Mouse (Mus musculus) urinary bladder, postnatal 36 days (tissue): ENCODE data around the gene Myo1d.
A peak's percentile ranks its signal among the peaks of the same experiment; 100 is the strongest.

Experiments used
- DNase-seq, 2 experiments: peaks; one replicate each; pipeline ENCODE4 v3.0.0; 2022; ENCODE audit warnings: low spot score in 2 of 2, mixed read lengths in 1 of 2

Gene Myo1d

DNA sequence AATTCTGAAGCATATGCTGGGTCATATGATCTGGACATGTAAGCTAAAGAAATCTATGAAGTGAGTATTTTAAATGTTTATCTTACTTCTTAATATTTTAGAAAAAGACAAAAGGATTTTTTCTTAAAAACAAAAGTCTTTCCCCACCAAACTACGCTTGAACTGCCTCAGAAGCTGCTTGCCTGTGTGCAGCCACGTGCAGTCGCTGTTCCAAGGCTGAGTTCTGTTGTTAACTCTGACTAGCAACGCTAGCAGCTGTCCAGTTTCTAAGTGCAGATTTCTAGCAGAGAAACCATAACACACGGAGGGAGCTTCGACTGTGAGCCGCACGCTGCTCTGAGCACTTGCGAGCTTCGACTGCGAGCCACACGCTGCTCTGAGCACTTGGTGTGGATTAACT, 55.1 kb downstream of the Myo1d start:
- DNase-seq = no peak

DNA sequence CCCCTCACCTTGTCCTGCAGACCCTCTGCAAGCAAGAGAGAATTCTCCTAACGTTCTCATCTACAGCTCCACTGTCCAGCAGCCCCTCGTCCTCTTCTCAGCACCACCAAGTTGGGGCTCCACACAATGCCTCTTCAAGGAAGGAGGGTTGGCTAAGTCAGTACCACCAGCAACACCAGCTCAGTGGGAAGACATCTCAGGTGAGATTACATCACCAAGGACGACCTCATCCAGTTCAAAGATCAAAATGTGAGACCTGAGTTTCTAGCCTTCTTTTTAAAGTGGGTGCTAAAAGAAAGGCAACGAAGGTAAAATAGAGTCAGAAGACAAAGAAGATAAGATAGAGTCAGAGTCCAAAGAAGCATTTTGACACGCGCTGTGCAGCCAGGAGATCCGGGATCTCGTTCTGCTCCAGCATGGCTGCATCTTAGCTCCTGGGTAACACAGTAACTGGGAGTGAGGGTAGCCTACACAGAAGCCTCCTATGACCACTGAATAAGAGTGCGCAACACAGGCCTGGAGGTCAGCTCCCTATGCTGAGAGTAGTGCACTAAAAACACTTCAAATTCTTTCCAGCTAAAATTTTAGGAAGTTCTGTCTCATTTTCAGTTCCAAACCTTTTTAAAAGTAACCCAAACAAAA, 56.3 kb downstream of the Myo1d start:
- no peak for DNase-seq

DNA sequence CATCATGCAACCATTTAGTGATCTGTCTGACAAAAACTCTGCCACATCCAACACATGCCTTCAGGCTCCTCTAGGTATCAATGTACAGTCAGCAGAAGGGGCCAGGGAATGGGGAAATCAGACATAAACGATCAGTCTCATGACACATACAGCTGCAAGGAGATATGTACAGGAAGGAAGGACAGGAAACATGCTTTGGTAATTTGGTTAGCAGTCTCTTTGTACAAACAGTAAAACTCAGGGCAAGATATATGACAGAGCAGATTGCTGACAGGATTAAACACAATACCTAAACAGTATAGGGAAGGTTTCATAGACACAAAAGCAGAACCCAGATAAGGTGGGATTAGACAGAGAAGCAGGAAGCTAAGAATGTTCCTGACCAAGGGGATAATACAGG, 60.8 kb downstream of the Myo1d start:
- DNase-seq = no peak

DNA sequence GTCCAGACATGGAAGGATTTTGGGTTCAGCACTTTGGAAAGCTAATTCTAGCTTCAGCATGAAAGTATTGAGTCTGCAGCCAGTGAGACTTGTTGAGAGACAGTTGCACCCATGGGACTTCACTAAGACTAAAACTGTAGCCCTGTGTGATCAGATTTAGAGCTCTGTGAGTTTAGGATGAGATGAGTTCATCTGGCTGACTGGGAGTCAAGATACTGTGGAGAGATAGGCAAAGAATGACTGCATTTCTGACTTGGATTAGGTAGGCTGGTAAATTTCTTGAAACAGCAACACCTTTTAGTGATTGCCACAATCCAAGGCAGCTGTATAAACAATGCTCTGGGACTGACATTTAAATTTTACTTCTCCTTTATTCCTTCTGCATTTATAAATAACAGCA, 61.8 kb downstream of the Myo1d start:
- DNase-seq = no peak

DNA sequence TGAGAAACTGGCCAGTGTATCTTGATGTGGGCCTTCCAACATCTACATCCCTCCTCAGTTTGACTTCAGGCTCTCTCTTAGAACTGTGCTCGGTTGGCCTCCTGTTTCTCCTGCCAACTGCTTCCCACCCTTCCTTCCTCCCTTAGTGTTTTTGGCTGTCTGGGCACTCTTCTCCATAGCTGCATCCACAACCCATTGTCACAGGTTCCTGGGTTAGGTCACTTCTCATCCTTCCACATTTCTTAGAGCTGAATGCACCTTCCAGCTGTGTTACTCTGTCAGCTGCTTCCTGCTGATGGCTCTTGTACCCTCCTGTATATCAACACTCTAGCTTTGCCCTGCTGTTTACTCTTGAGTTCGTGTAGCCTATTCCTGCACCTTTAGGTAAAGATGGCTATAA, 64.7 kb downstream of the Myo1d start:
- no peak for DNase-seq

DNA sequence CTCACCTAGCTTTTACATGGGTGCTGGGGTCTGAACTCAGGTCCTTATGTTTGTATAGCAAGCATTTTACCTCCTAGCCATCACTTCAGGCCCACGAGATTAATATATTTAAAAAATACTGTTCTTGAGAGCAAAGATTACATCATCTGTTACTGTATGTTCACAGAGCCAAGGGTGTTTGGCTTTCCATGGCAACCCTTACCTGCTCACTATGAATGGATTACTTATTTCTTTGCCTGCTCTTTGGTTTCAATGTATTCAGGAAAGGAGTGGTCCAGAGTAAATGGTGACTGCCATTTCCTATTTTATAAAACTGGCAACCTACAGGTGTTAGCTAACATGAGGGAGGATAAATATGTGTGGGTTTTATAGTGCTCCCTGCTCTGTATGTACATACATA, 66.1 kb downstream of the Myo1d start:
- DNase-seq = no peak

DNA sequence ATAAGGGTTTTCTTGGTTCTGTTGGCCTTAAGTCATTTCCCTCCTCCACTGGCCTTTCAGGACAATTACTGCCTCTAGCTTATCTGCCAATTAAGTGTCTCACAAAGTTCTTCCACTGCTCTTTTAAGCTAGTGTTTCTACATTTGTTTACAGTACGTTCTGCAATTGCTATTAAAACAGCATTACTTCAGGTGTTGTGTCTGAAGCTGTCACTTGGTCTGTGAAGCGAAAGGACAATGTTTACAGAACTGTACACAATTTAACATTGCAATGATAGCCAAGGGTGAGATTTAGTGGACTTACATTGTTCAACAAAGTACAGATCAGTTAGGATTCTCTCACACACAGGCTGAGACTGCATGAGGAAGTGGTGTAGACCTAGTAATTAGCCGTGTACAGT, 67.6 kb downstream of the Myo1d start:
- no peak for DNase-seq

DNA sequence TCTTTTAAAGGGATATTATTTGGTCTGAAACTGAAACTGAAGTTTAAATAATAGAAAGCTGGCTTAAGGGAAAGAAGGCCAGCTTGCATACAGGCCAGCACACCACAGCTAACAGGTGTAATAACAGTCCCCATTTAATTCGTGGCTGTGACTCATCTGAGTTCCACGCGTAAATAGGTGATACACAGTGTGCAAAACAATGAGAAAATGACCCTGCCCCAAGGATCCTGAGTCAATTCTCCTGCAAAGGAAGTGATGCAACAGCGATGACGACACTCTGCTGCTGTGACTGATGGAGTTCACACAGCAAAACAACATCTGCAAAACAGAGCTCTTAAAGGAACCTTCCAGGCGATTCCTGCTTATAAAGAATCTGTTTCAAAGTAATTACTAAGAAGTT, 68.5 kb downstream of the Myo1d start:
- DNase-seq = peak in 1 of 2 experiments; percentile 42

DNA sequence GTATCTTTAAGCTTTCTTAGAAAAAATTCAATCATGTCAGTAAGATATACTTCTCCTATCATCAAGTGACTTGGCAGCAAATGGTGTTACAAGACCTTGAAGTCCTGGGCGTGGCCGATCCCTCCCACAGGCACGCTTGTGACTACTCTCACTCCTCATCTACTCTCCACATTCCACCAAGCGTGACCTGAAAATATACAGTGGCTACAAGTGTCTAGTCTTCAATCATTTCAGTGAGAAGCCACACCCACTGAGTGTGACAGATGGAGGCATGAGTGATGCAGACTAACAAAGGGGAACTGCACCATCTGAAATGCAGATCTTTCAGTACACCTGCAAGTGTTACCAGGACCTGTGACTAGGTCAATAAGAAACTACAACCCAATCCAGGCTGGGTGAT, 79.2 kb downstream of the Myo1d start:
- no peak for DNase-seq

DNA sequence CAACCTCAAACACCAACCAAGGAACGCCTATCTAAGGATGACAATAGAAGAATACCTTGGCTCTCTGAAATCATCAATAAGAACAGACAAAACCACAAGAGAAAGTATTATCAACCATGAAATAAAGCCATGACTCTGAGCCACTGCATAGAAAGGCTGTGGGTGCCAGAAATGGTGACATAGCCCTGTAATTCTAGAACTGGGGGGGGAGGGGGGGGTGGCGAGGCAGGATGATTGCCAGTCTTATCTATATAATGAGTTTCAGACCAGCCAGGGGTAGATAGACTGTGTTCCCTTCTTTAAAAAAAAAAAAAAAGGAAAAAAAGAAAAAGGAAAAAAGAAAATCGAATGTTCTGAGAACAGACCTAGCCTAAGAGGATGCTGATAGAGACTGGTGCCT, 81.1 kb downstream of the Myo1d start:
- no peak for DNase-seq

DNA sequence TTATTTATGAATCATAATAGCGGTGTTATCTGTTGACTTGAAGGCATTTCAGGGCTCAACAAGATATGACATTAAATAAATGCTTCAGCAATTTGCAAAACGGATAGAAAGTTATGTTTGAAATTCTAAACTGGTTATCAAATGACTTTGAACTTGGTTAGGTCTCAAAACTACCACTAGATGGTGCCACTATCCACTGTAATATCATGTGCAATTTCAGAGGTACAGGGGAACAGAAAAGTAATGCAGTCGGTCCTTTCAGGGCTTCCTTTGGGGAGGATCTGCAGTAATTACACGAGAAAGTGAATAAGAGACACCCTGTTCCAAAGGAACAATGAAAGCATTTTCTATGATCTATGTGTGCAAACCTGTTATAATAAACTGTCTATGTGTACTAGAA, 83.5 kb downstream of the Myo1d start:
- DNase-seq = no peak

DNA sequence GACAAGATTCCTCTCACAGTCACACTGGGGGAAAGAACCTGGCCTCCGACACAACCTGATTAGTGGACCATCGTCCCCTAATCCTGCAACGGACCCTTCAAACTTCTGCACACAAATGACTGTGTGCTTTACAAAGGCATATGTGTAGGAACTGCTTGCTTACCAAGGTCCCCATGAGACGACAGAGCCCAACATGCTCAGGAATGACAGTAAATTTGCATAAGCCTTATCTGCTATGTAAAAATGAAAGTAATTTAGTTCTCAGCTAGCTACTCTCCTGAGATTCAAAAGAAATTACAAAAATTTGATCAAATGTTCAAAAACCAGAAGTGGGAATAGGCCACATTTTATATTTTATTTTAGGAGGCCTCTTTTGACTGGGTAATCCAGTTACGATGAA, 95.2 kb downstream of the Myo1d start:
- no peak for DNase-seq

DNA sequence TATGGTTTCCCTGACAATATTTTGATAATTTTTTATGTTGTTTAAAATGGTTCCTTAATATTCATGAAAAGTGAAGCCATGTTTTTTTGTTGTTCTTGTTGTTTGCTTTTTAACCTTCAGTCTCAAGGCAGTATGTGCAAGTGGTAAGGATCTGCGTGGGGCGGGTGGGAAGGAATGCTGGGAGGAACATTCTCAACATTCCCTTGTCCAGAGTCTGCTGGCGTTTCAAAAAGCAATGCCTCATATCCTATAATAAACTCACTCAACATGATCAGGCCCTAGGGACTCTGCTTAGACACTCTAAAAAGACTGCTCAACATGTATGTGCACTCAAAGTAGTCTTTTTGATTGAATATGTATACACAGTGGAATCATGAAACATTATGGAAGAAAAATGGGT, 97.1 kb downstream of the Myo1d start:
- DNase-seq = no peak

DNA sequence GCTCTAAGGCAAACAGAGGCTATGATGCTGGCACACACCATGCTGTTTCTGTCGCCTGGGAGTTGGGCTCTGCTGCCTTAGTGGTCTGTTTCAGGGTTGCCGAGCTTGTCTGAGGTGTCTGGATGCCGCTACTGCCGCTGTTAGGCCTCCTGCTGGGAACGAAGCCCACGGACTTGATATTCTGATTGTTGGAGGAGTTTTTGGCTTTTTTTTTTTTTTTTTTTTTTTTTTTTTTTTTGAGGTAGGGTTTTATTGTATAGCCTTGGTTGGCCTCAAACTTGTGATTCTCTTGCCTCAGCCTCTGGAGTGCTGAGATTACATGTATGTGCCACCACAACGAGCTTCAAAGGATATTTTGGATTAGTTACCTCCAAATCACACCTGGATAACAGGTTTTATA, 106.8 kb downstream of the Myo1d start:
- no peak for DNase-seq

DNA sequence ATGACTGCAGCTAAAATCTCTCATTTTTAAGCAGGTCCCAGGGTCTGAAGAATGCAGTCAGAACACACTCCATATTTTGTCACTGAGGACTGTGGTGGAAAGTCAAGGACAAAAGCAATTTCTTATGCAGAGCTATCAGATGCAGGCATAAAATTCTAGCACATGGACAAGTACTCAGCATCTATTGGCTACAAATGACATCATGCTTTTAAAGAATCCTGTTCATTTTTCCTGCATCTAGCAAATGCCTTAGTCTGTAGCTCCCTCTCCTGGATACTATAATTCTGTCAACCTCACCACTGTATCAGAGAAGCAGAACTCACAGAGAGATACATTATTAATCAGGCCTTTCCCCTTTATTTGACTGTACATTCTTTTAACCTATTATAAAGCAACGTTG, 109.4 kb downstream of the Myo1d start:
- no peak for DNase-seq

DNA sequence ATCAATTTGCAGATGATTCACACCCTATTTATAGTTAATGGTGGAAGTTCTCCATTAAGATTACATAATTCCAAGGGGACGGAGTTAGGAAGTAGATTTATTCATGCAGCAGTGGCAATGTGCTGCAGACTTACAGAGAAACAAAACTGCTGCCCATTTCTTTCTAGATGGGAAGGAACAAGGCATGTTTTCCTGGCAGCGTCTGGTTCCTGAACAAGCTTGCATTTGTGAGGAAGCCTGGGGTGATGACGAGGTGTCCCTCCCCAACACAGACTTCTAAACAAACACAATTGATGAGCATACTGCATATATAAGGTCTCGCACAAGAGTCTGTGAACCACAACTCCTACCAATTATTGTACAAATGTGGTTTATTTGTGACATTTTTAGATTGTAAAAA, 109.9 kb downstream of the Myo1d start:
- no peak for DNase-seq

DNA sequence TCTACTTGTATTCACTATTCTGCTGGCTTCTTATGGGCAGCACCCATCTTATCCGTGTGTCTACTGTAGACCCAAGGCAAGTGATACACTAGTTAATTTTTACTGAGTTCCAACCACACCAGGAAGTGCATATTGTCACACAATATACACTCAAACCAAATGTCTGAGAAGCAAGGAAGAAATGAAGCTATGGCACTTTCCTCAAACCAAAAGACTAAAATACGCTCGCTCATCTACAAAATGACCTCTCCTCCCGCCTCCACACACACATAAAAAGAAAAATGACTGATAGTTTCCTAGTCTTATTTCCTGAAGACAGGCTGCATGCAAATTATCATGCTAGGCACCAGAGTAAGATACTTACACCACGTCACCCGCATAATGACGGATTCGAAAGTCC, 113.6 kb downstream of the Myo1d start:
- DNase-seq = no peak

DNA sequence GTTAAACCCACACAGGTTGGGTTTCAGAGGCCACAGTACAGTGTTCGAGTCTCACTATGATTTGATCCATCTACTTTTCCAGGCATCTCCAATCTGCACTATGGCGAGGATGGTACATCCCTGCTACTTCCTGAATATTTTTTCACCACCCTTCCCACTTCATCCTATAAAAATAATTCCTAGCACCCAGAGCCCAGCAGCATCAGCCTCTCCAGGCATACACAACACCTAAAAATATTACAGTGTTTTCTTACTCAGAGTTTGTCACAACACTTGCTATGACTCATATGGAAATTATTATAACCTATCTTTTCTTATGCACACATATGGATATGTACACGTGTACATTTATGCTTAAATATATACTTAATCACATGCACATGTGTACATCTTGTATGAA, 115.6 kb downstream of the Myo1d start:
- DNase-seq = no peak

DNA sequence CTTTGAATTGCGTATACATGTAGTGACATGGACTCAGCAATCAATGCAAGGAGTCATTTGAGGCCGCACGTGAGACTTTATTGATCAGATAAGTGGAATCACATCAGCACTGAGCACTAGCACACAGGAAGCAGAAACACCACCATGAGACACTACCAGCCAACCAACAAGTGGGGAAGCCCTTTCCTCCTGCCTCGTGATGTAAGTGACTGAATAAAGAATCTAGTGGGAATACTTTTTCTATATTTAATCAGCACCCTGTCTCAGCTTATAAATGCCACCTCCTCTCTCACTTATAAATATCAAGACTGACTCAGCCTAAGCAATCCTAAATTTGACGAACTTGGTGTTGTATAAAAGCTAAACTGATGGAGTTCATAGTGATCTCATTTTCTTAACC, 134.7 kb downstream of the Myo1d start:
- no peak for DNase-seq

DNA sequence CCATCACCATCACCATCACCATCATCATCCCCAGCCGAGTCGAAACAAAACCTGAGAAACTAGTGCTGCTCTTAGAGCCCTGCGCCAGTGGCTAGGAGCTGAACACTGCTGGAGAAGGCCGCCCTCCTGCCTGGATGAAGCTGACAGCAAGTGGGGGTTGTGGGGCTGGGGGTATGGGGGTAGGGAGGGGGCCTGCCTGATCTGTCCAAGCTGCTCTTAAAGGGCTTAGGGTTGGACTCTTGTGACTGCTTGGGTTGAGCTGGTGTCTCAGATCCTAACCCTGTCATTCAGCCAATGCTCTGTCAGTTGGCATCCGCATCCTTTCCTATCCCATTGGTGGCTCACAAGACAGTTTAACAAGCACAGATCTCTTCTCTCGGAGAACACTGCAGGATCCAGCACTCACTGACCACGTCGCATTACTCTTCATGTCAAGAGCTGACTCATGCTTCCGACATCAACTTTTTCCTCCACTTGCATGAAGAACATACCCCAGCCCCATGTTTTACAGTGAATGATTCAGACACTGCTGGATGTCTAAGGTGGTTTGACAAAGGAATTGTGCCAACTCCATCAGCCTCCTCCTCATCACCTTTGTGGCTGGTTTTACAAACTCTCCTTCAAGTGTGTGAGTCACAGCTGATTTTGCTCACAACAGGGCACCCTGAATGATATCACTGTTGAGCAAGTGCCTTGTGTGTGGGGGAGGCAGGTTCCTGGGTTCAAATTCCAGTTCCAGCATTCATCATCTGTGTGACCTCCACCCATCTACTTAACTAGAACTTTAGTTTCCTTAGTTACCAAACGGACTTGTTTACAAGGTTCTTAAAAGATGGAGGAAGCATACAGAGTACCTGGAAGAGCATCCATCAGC, 150.6 kb downstream of the Myo1d start:
- no peak for DNase-seq

DNA sequence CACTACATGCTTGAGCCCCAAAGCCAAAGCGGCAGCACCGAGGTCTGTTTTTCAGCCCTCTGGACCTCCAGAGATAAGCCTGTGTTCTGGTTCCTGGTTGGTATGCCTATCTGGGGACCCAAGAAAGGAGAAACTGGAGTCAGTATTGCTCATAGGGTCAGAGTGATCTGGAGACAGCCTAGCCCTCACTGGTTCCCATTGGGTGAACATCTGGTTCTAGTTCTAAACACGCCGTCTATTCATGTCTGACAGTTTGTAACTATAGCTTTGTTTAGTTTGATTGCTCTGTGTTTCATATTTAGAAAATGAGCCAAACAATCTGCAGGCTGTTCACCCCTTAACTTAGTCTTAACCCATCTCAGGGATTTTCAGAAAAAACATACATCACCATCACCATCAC, 151.2 kb downstream of the Myo1d start:
- DNase-seq = no peak

DNA sequence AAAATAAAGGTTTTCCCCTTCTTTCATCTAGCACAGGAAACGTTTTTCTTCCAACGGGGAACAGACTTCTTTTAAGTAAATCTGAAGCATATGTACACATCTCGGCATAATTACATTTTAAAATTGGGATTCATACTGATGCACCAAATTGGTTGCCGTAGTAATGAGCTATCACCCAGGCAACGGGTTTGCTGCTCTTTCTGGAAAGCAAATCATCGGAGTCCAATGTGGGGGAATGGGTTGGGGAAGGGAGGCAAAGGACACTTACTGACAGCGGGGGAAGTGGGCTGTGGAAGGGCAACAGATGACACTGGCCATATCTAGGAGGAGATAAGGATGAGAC, 156.8 kb downstream of the Myo1d start:
- DNase-seq = no peak

DNA sequence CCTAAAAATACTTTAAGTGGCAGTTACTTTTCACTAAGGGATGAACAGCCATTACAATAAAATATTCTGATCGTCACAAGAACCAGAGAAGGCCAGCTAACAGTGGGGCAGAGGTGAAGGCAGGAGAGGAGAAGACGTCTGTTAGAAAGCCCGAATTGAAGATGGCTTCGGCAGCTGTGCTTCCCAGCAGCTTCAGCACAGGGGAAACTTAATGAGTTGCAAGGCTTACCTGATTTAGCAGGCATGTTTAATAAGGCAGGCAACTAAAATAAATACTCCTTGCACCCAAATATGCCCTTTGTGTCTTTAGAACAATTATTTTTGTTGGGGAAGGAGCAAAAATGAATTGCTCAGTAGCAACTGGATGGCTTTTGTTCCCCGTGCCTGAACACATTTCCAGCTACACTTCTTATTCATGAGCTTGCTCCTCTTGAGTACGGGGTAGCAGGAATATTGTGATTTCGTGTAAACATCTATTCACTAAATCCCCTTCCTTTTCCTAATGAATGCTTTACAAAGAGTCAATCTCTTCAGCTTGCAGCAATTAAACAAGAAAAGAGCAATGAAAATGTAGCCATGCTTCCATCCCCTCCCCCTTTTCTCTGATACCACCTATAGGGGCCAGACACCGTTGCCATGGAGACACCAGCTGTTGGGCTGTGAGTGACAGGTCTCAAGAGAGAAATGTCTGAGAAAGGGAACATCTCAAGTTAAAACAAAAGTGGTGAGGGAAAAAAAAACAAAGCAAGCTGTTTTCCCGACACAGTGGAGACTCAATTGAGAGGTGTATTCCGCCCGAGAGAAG, 157.4 kb downstream of the Myo1d start:
- DNase-seq = no peak
